In genomic region chr2:127909790-127910189, GRCm38 (mm10) we compare ENCODE assay signal across 27 mouse cellular contexts.
DNase-seq lines count a peak whose midpoint lies in the region; ATAC-seq and TF ChIP-seq lines count a peak whose summit lies in the region.
"Had no signal": no experiment of that assay in that cellular context is flagged by ENCODE, and none has a peak within 500 bp of the region (broad histone marks: within the 10 kb centered on the region; RNA-seq: fewer than 3 reads in every experiment).

No protein-coding gene starts in this region.

- no peak overlapping the region for H3K9ac ChIP-seq in forebrain, postnatal 0 days
- H3K9ac ChIP-seq: embryonic facial prominence, embryonic 13.5 days; forebrain, embryonic 13.5 days; heart, embryonic 13.5 days; hindbrain, embryonic 13.5 days had no signal

- H3K27ac ChIP-seq in layer of hippocampus, adult 2 months, result no peak overlapping the region
- H3K27ac ChIP-seq in forebrain, postnatal 0 days (ENCODE audit: low read depth, low read length), result no peak overlapping the region
- no peak overlapping the region for H3K27ac ChIP-seq in forebrain, embryonic 10.5 days
- H3K27ac ChIP-seq: embryonic facial prominence, embryonic 13.5 days; forebrain, embryonic 13.5 days; gastrocnemius, adult 2 months; heart, adult 2 months; heart, embryonic 10.5 days; heart, embryonic 13.5 days; hindbrain, embryonic 13.5 days; hindbrain, postnatal 0 days had no signal

- H3K36me3 ChIP-seq in forebrain, postnatal 0 days (ENCODE audit: insufficient read depth), result no peaks in the 10 kb centered on the region
- H3K36me3 ChIP-seq in forebrain, embryonic 10.5 days (replicated peaks), result no peaks in the 10 kb centered on the region
- H3K36me3 ChIP-seq: embryonic facial prominence, embryonic 13.5 days; heart, embryonic 10.5 days; heart, embryonic 13.5 days; hindbrain, embryonic 13.5 days had no signal

- H3K4me1 ChIP-seq in forebrain, postnatal 0 days (ENCODE audit: insufficient read depth), result no peaks in the 10 kb centered on the region
- H3K4me1 ChIP-seq in forebrain, embryonic 10.5 days, result peaks cover 47% of the 10 kb centered on the region

- no peak for ATAC-seq in forebrain, postnatal 0 days
- ATAC-seq in megakaryocyte-erythroid progenitor cell, adult 5-6 weeks (replicated peaks; ENCODE audit: low FRiP score, low TSS enrichment, poor library complexity, severe bottlenecking), result no peak
- ATAC-seq: activated CD4-positive, CD25-positive, alpha-beta regulatory T cell, adult 4 months; forebrain, embryonic 13.5 days; forebrain, embryonic 16.5 days; hindbrain, postnatal 0 days had no signal

- H3K4me3 ChIP-seq in layer of hippocampus, adult 2 months, result no peak overlapping the region
- H3K4me3 ChIP-seq in forebrain, postnatal 0 days (ENCODE audit: low read depth, low read length), result no peak overlapping the region
- no peak overlapping the region for H3K4me3 ChIP-seq in forebrain, embryonic 10.5 days
- H3K4me3 ChIP-seq: embryonic facial prominence, embryonic 13.5 days; erythroblast, embryonic 14.5 days; forebrain, embryonic 13.5 days; gastrocnemius, adult 2 months; heart, adult 2 months; heart, embryonic 10.5 days; heart, embryonic 13.5 days; hindbrain, embryonic 13.5 days had no signal

- H3K4me2 ChIP-seq in forebrain, postnatal 0 days (ENCODE audit: low read depth), result no peak overlapping the region
- H3K4me2 ChIP-seq: embryonic facial prominence, embryonic 13.5 days; forebrain, embryonic 13.5 days; heart, embryonic 13.5 days; hindbrain, embryonic 13.5 days had no signal

- no peaks in the 10 kb centered on the region for H3K9me3 ChIP-seq in forebrain, postnatal 0 days (ENCODE audit: low read length)
- H3K9me3 ChIP-seq in forebrain, embryonic 10.5 days, result no peaks in the 10 kb centered on the region
- H3K9me3 ChIP-seq: embryonic facial prominence, embryonic 13.5 days; forebrain, embryonic 13.5 days; heart, embryonic 10.5 days; heart, embryonic 13.5 days; hindbrain, embryonic 13.5 days had no signal

- DNase-seq in heart, adult 11 months, result peak; percentile 70
- no peak for DNase-seq in heart, adult 18-20 months
- peak; percentile 33 for DNase-seq in brain, adult 2 months (ENCODE audit: low read depth, low spot score)
- peak; percentile 56 to 64 for DNase-seq in layer of hippocampus, adult 2 months (ENCODE audit: low spot score in 2 of 2)
- DNase-seq in layer of hippocampus, adult 9-11 months, result peak; percentile 59
- no peak for DNase-seq in forebrain, postnatal 0 days
- no peak for DNase-seq in forebrain, embryonic 10.5 days (ENCODE audit: extremely low spot score, low spot score)
- DNase-seq: adrenal gland, adult 8-10 months; adrenal gland, postnatal 25 days; cerebellum, adult 2 months; cerebellum, adult 9-11 months; cerebellum, postnatal 25 days; gastrocnemius, adult 2 months; gastrocnemius, postnatal 14 days; heart, adult 2 months; heart, postnatal 14 days; heart, postnatal 4 days had no signal

- TF ChIP-seq CTCF in layer of hippocampus, adult 2 months (conservative IDR thresholded peaks at IDR 0.05), result no peak
- TF ChIP-seq CTCF in forebrain, postnatal 0 days (IDR thresholded peaks at IDR 0.05; ENCODE audit: low read depth), result no peak

- 75% methylated on average over 4 of the region's 4 CpGs for WGBS in forebrain, postnatal 0 days
- WGBS in forebrain, embryonic 10.5 days, result 88% methylated on average over 4 of the region's 4 CpGs

- H3K27me3 ChIP-seq in forebrain, postnatal 0 days (ENCODE audit: insufficient read depth, low read length), result no peaks in the 10 kb centered on the region
- peaks cover 15% of the 10 kb centered on the region; the same call in 1 of the 2 replicates for H3K27me3 ChIP-seq in forebrain, embryonic 10.5 days (ENCODE audit: poor library complexity, severe bottlenecking)
- H3K27me3 ChIP-seq: forebrain, embryonic 13.5 days had no signal

Comparison
In these comparisons a context has a peak if more than half of its experiments do, and no peak if none do; other contexts are left out.
1. DNase-seq: peak in heart, adult 11 months (single experiment), brain, adult 2 months (single experiment), layer of hippocampus, adult 2 months (2 of 2) and layer of hippocampus, adult 9-11 months (single experiment); none in heart, adult 18-20 months (0 of 2), forebrain, postnatal 0 days (single experiment) and forebrain, embryonic 10.5 days (single experiment).